Mouse (Mus musculus): Measurements from ENCODE around the gene Keap1.
"Not testable (repeated sequence)": the region's sequence is repeated elsewhere in the genome, so short reads cannot be mapped to it uniquely, and the experiment has no call there.

DNA sequence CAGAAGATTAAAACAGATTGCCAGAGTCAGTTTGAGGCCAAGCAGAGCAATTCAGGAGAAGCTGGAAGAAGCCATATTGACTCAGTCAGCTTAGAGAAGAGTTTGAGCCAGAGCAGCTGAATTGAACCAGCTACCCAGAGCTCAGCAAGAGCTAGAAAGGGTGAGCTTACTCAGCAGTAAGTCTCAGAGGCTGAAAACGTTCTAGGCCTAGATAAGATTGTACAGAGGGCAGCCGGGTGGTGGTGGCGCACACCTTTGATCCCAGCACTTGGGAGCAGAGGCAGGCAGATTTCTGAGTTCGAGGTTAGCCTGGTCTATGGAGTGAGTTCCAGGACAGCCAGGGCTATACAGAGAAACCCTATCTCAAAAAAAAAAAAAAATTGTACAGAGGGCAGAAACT lies 17.2 kb upstream of the Keap1 start:
- not testable (repeated sequence) for TF ChIP-seq CTCF (IDR thresholded peaks at IDR 0.05; ENCODE audit: control insufficient read depth, insufficient read depth, low read length); POLR2A (IDR thresholded peaks at IDR 0.05; ENCODE audit: borderline replicate concordance, control insufficient read depth, low read depth, low read length)
